Mouse (Mus musculus): ENCODE results near the gene Znrf3. TPM values are rescaled to one million over a fixed set of nuclear protein-coding genes. Genes with fewer than 3 reads are reported as not detected.

The Znrf3 gene
- 13.7 TPM for polyA plus RNA-seq (2017; shearing (Covaris generic))

DNA sequence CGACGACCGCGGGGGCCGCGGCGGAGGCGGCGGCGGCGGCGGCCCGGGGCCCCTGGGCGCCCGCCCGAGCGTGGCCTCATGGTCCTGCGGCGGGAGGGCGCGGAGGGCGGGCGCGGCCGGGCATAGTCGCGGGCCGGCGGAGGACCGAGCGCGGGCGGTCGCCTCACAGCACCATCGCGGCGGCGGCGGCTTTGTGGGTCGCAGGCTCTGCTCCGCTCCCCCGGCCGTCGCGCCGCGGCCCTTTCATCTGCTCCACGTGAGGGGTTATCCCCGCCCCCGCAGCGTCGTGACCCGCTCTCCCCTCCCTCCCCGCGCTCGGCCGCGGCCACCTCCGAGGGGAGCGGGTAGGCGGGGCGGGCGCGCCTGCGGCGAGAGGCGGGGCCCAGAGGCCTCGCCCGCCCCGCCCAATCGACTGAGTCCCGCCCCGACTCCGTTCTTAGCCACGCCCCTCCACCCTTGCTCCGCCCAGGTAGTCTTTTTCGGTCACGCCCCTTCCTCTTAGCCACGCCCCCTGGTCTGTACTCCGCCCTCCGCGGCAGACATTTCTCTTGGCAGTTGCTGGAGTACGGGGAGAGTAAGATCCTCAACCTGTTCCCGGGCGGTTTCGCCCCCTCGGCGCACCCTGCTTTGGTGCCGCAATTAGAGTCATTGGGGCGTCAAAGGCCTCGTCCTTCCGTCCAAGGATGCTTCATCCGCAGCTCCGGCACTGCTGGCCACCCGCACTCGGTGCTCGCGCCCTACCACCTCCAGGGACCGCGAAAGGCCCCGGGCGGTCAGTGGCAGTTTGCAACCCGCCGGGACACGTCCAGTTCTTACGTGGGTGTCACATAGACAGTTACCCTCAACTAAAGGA is at the start of gene Znrf3:
Gene Znrf3, minus strand, starts transcription at position 249 of the 853 bp plus-strand sequence.

DNA sequence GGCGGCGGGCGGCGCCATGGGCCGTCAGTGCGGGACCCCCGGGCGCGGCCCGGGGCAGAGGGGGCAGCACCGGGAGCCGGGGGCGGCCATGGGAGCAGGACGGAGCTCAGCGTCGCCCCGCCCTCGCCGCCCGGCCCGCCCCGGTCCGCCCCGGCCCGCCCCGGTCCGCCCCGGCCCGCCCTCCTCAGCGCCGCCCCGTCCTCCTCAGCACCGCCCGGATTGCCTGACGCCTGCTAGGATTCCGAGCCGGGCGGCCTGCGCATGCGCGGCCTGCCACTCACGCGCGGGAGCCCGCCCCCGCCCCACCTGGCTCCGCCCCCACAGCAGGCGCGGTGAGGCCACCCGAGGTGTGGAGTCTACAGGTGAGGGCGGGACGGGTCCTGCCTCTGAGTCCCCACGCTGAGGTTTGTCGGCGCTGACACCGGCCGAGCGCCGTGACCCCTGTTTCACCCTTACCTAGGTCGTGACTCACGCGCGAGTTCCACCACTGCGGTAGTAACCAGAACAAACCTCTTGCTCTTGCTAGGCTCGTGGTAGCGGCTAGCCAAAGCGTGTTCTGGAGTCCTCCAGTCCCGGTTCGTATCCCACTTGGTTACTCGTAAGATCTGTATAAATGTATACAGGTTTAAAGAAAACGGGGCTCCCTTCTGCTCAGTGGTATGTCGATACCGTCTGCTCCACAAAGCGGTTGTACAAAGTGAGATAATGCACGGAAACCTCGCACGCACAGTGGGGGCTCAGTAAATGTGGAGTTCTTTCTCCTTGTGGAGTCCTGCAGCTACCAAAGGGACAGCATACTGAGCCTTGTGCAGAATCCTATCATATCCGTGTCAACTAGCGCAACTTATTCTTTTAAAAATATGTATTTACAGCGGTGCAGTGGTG is 182.9 kb downstream of the Znrf3 start, which contains the start of gene Kremen1:
Gene Kremen1, minus strand, starts transcription at position 51 of the 885 bp plus-strand sequence.

Other genes starting within 250 kb of the Znrf3 start
- gene Kremen1, start 183.3 kb downstream of the Znrf3 start, polyA plus RNA-seq (2017; shearing (Covaris generic)): 15.8 TPM
- gene Xbp1, start 75.8 kb upstream of the Znrf3 start, polyA plus RNA-seq (2017; shearing (Covaris generic)): 209 TPM
- 97.4 TPM for gene Ccdc117, start 97.3 kb upstream of the Znrf3 start, polyA plus RNA-seq (2017; shearing (Covaris generic))
- gene Ankrd36, start 124.8 kb upstream of the Znrf3 start, polyA plus RNA-seq (2017; shearing (Covaris generic)): not detected

Data from effector memory CD4-positive, alpha-beta T cell, adult 5 months (primary cell).